Mouse (Mus musculus) liver (tissue): ENCODE measurements at regions not wholly inside any gene's neighbourhood (a gene's known extent, or its start where the extent isn't known, plus 50 kb on each side); places are given as distances from the start of the nearest gene placed in this dataset.

Experiments used
- DNase-seq: peaks from one replicate; pipeline ENCODE4 v3.0.0-alpha.2; 2020; ENCODE audit warnings: mixed read lengths

DNA sequence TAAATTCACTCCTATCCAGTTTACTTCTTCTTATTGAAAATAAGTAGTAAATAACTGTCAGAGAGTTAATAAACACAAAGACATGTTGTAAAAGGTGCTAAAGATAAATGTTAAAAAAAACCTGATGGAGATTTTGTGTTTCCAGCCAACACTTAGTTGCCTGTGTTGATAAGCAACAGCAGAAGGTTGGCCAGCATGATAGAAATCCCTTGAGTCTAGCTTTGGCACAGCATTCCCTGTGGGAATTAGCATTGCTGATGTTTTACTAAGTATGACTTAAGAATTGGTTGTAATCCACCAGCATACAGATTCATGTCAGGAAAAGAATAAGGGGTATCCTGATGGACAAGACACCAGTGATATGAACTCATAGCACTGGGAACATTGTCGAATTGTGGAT, 594.3 kb downstream of the Plod2 start:
- DNase-seq = no peak

DNA sequence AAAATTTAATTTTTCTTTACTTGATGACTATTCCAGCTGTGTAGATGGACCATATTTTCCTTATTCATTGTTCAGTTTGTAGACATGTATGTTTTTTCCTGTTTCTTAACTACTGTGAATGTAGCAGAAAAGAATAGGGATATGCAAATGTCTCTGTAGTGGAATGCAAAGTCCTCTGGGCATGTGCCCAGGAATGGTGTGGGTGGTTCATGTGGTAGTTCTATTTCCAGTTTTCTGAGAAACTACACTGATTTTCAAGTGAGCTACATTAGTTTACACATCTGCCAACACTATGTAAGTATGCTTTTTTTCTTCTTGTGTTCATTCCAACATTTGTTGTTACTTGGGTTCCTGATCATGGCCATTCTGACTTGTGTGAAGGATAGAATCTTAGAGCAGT, 628.0 kb downstream of the Plod2 start:
- DNase-seq = no peak

DNA sequence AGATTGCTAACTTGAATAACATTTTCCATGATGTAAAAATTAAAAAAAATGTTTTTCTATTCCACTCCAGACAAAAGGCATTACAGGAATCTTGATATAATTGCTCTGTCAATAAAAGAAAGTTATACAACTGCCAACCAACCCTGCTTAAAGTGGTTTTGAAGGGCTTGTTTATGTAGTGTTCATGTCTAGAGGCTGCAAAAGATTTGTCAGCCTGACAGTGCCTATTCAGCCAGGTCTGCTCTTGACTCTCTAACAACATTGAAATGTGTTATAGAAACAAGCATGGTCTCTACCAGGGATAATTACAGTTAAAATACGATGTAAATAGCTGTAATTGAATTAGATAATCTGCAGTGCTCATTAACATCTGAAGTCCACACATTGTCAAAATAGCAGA, 644.6 kb downstream of the Plod2 start:
- no peak for DNase-seq

DNA sequence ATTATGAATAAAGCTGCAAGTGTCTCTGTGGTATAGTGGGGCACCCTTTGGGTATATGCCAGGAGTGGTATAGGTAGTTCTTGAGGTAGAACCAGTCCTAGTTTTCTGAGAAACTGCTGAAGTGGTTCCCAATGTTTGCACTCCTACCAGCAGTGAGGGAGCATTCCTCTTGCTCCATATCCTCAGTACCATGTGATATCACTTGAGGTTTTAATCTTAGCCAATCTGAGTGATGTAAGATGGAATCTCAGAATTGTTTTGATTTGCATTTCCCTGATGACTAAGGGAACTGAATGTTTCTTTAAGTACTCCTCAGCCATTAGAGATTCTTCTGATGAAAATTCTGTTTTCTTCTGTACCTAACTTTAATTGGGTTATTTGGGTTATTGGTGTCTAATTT, 690.5 kb downstream of the Plod2 start:
- DNase-seq = no peak

DNA sequence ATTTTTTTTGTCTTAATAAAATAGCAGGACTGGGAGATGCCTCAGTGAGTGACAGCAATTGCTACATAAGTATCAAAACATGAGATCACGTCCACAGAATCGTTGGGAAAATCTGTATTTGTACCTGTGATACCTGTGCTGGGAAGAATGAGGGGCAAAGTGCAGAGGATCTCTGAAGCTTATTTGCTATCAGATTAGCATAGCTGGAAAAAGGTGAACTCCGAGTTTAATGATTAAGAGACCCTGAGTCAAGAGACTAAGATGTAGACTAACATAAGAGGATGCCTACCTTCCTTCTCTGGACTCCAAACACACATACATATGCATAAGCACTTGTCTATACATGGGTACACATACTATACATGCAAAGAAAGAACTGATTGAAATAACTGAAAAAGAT, 710.1 kb downstream of the Plod2 start:
- no peak for DNase-seq

DNA sequence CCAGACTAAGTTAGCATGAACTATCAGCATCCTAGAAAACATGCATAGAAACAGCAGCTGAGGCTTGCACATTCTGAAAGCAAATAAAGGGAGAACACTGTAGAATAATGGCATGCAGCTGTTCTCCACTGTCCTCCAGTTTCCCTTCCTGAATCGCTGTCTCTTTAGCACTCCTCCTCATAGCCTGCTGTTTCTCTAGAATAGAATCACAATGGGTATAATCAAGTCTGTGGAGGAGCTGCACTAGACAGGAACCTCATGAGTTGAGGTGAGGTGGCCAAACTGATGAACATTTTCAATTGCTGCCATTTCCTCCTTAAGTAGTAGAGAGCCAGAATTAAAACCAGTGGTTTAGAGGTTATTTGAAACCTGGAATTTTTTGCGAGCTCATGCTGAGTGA, 755.3 kb downstream of the Plod2 start:
- DNase-seq = no peak

DNA sequence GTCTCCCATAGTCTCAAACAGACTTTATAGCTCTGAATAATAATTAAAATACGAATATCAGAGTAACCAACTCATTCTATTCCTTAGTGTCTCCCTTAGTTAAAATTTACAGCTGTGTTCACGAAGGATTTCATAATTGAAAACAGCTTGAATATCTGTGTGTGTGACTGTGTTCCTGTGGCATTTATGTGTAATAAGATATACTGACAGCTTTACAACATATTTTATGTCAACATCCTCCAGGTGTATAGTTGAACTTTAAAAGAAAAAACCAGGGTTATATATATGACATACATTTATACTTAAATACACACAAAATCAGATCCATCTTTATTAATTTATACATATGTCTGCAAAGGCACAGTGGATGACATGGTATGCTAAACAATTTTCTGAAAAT, 764.7 kb downstream of the Plod2 start:
- no peak for DNase-seq

DNA sequence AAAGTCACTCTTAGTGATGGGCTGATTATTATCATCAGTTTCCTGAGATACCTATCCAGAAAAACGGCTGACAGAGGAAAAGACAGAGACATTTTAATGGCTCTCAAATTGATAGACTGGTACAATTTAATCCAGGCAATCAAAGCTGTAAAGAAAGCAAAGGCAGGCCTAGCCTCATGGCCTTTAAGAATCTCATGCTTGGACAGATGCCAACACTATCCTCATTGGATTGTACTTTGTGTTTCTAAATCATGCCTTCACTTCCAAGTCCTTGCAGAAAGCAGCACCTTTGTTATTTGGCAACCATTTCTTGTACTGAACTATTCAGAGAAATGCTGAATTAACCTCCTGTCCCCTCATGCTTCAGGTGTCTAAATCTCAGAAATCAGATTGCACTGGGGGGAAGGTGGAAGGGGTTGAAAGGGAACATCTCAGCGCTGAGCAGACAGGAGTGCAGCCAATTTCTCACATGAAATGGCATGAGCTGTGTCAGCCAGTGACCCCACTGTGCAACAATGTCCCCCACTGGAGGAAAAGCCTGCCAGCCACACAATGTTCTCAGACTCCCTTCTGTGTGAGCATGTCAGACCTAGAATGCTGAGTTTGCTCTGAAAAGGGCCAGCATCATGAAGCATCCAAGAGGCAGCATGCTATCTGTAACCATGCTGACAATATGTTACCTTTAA, 787.1 kb downstream of the Plod2 start:
- no peak for DNase-seq
